Mouse (Mus musculus): Measurements from ENCODE around the gene Syn3. TPM values are rescaled to one million over a fixed set of nuclear protein-coding genes. Genes with fewer than 3 reads are reported as not detected.
"Not testable (repeated sequence)": the region's sequence is repeated elsewhere in the genome, so short reads cannot be mapped to it uniquely, and the experiment has no call there.

Syn3 gene
- total RNA-seq, 2 experiments from 2014 or later: 2.9 to 3.8 TPM

DNA sequence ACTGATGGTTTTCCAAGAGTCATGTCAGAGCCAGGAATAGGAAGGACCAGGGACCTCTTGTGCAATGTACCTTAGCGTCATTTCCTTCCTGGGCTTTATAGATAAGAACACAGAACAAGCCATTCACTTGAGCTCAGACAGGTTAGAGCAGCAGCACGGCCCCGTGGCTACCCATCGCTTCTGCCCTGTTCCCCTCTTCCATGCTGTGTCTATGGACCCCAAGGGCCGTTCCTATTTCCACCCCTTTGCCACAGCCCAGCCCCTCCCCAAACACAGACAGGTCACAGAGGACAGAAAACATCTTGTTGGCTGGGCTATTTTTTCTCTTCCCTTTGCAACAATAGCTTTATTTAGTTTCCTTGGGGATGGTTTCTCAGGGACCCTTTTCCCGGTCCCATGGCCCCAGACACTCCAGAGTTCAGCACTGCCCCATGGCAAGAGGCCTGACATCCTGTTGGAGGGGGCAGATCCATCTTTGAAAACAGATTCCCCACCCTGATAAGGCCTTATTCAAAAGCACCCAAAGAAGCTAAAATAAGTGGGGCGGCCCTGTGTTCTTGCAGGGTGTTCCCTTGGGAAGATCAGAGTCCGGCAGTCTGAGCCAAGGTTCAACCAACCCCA, 359.5 kb downstream of the Syn3 start:
- peak; percentile 15 for DNase-seq

DNA sequence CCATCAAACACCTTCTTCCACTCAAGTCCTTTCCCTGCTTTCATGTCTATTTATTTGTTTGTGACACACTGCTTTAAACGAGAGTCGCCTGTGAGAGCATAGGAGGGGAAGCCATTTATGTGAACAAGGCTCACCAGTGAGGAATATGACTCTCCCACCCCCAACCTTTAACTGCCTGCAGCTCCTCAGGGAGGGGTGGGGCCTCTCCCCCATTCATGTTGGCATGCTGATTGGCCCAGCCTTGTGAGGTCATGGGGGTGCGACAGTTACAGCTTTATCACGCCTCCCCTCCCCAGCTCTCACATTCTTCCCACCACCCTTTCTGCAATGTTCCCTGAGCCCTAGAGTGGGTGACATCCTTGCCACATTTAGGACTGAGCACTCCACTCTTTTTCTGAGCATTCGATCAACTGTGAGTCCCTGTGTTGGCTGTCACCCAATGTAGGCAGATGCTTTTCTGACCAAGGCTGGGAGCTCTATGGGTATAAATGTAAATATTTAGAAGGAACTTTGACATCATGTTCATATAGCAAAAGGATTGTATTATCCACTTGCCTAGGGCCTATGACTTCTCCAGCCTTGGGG, 361.0 kb downstream of the Syn3 start:
- no peak for DNase-seq

- no peak for DNase-seq
Measured at GRCm38 (mm10) chr10:86137106-86137505, 361.6 kb downstream of the Syn3 start.

- DNase-seq: no peak
Measured at GRCm38 (mm10) chr10:86136249-86136648, 362.4 kb downstream of the Syn3 start.

- DNase-seq: no peak
Measured at GRCm38 (mm10) chr10:86134848-86135247, 363.8 kb downstream of the Syn3 start.

- no peak for DNase-seq
Measured at GRCm38 (mm10) chr10:86134336-86134735, 364.4 kb downstream of the Syn3 start.

- DNase-seq: no peak
Measured at GRCm38 (mm10) chr10:86132420-86132956, 366.2 kb downstream of the Syn3 start.

- no peak for DNase-seq
Measured at GRCm38 (mm10) chr10:86129046-86129445, 369.6 kb downstream of the Syn3 start.

GRCm38 (mm10) chr10:86126478-86126877, 372.2 kb downstream of the Syn3 start:
- DNase-seq: no peak

- no peak for DNase-seq
Measured at GRCm38 (mm10) chr10:86125421-86125820, 373.3 kb downstream of the Syn3 start.

DNA sequence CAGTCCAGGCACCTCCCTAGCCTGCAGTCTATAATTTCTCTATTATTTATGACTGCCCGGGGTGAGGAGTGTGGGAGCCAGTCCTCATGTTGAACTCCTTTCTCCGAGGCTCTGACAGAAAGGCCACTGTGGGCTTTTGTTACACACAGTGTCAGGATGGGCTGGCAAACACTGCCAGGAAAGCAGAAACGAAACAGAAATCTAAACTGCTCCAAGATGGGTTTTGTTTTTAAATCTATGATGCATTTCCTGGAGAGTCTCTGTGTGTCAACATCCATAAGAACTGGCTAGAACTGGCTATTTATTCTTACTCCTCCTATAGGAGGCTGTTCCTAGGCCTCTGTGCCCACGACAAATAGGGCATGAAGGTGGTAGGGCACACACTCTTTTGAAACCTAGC, 374.6 kb downstream of the Syn3 start:
- DNase-seq: no peak

GRCm38 (mm10) chr10:86123224-86123623, 375.5 kb downstream of the Syn3 start:
- no peak for DNase-seq

DNA sequence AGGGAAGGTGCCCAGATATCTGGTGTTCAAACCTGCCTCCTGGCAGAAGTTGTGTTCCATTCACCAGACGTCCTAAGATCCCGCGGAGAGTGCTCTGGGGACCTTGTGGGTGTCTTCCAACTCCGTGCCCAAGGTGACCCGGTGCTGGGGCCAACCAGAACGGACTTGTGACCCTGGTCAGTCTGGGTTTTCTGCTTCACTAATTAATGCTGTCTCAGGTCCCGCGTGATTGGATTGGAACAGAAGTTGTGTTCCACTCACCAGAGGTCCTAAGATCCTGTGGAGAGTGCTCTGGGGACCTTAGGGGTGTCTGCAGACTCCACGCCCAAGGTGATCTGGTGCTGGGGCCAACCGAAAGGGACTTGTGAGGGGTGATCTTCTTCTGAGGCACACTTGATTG, 376.2 kb downstream of the Syn3 start:
- DNase-seq: not testable (repeated sequence)

- DNase-seq: no peak
Measured at GRCm38 (mm10) chr10:86116268-86116667, 382.4 kb downstream of the Syn3 start.

GRCm38 (mm10) chr10:86114431-86114848, 384.3 kb downstream of the Syn3 start:
- no peak for DNase-seq

DNA sequence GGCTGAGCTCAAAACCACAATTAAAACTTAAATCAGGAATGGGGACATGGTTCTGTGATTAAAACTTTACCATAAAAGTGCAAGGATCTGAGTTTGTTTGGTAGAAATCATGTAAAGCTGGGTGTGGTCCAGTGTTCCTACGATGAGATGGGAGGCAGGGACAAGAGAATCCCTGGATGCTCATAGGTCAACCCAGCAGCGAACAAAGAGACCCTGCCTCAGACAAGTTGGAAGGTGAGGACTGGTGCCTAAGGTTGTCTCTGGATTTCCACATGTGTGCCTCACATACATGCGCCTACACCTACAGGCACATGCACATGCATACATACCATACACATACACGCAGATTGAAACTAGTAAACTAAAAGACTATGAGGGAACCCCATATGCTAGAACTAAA, 389.9 kb downstream of the Syn3 start:
- DNase-seq: no peak

GRCm38 (mm10) chr10:86107681-86108080, 391.0 kb downstream of the Syn3 start:
- no peak for DNase-seq

- DNase-seq: no peak
Measured at GRCm38 (mm10) chr10:86103976-86104375, 394.7 kb downstream of the Syn3 start.

- peak; percentile 18 for DNase-seq
Measured at GRCm38 (mm10) chr10:86100281-86100851, 398.3 kb downstream of the Syn3 start.

GRCm38 (mm10) chr10:86098363-86098762, 400.3 kb downstream of the Syn3 start:
- DNase-seq: no peak

GRCm38 (mm10) chr10:86093109-86094035, 405.3 kb downstream of the Syn3 start:
- no peak for DNase-seq

DNA sequence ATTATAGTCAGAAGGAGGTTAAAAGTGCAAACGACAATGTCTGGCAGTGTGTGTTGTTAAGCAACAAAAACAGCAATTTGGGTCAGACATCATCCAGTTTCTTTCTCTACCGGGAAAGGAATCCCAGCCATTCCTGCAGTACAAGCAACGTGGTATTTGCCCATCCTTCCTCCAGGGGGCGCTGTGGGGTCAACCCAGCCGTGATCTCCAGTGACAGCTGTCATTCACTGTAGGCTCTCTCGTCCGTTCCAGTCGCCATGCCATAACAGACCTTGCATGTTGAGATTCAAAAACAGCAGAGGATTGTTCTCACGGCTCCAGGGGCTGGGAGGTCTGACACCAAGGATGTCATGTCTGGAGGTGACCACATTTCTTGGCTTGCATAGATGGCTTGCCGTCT, 406.8 kb downstream of the Syn3 start:
- peak; percentile 41 for DNase-seq

DNA sequence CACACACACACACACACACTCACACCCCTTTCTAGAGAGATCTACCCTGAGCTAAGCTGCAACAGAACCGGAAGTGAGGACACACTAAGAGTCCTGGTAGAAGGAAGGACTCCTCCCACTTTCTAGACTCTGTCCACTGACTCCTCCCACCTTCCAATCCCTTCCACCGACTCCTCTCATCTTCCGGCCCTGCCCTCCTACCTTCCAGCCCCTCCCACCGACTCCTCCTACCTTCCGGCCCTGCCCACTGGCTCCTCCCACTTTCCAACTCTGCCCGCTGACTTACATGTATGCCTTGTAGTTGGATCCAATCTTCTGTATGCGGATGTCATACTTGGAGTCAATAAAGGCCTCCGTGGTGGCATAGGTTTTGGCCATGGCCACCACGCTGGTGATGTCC, 418.8 kb downstream of the Syn3 start:
- no peak for DNase-seq

Data from adrenal gland, postnatal 10 days (tissue).